Mouse (Mus musculus) T-helper 1 cell (primary cell): Measurements from ENCODE around the gene Ndrg3.
"Not testable (repeated sequence)": the region's sequence is repeated elsewhere in the genome, so short reads cannot be mapped to it uniquely, and the experiment has no call there.

Source experiments
- in situ Hi-C: fragments of 300-600 bp; cut with MboI, MseI; formaldehyde crosslinking; loops from one replicate; pipeline ENCODE4 v1.15.1; 2025; ENCODE audit warnings: high pct_unique_total_duplicates

The Ndrg3 gene

DNA sequence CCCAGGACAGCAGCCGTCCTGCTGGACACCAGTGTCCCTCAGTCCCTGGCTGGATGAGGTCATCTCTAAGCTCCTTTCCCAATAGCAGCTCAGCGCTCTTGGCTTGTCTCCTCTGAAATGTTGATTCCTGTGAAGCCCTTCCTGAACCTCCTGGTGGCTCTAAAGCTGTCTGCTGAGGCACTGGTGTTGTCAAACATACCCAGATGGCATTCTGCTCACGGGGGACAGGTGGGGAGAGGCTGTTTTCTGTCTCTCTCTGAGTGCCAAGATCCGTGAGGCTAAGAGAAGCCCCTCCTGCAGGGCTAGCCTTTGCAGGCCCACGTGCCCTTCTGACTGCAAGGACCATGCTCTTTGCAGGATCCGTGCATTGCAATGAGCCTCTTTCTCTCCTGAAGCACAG, 51.9 kb downstream of the Ndrg3 start:
- in situ Hi-C loops = not testable (repeated sequence)

- in situ Hi-C loops = no loop called here
Measured at GRCm38 (mm10) chr2:156937795-156938194, 54.1 kb downstream of the Ndrg3 start.

GRCm38 (mm10) chr2:156935005-156935404, 56.9 kb downstream of the Ndrg3 start:
- in situ Hi-C loops = no loop called here

GRCm38 (mm10) chr2:156933426-156933825, 58.4 kb downstream of the Ndrg3 start:
- in situ Hi-C loops = no loop called here

DNA sequence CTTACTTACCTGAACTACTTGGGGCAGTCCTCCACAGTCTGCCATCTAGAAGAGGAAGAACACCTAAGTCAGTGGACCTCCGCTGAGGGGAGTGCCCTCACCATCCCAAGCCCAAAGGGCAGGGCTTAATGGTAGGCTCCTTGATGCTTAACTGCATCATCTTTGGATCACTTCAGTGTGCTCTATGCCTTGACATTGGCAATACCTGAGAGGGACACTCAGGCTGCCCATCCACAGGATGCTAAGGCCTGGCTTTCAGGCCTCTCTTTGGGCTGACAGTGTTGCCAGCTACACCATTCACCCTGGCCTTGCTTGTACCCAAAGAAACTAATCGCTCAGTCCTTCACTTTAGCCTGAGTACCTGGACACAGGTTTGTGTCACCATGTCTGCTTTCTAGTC, 60.4 kb downstream of the Ndrg3 start:
- in situ Hi-C loops = no loop called here

GRCm38 (mm10) chr2:156930549-156930948, 61.3 kb downstream of the Ndrg3 start:
- in situ Hi-C loops = no loop called here

GRCm38 (mm10) chr2:156929519-156930120, 62.2 kb downstream of the Ndrg3 start:
- in situ Hi-C loops = no loop called here

DNA sequence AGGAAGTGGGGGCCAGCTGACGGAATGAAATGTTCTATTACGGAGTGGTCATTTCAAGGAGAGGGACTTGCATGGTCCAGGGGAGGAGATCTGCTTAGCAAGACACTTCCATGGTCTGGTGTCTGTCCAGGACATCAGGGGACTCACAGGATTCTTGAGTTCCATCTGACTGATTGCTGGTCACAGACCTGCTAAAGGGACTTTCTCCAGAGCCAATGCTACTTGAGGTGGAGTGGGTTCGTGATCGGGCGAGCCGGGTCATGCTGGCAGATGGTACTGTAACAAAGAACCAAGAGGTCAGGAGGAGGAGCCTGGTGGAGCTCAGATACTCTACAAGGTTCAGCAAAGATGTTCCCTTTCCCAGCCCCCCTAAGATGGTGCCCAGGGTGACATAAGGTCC, 63.2 kb downstream of the Ndrg3 start:
- in situ Hi-C loops = no loop called here

- in situ Hi-C loops = no loop called here
Measured at GRCm38 (mm10) chr2:156927663-156928062, 64.2 kb downstream of the Ndrg3 start.

DNA sequence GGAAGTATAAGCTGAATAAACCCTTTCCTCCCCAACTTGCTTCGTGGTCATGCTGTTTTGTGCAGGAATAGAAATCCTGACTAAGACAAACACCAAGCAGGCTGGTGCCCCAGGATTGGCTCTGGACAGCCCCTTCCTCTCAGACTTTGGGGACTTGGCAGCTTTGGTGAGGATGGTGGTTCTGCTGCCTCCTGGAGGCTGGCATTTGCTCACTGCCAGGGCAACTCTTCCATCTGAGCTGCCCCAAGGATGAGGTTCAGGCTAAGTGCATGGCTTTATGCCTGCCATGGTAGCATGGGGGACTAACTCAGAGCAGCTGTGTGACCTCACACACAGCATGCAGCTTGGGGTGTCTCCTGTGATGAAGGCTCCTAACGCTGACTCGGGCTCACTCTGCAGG, 66.2 kb downstream of the Ndrg3 start:
- in situ Hi-C loops = not testable (repeated sequence)

DNA sequence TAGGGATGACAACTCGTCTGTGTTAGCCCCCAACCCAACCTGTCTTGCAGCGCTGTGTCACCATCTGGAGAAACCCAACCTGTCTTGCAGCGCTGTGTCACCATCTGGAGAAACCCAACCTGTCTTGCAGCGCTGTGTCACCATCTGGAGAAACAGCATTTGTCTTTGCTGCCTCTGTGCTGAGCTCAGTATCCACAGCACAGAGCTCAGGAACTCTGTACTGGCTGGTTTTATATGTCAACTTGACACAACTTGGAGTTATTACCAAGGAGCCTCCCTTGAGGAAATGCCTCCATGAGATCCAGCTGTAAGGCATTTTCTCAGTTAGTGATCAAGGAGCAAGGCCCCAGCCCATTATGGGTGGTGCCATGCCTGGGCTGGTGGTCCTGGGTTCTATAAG, 66.8 kb downstream of the Ndrg3 start:
- in situ Hi-C loops = not testable (repeated sequence)

GRCm38 (mm10) chr2:156924210-156924898, 67.5 kb downstream of the Ndrg3 start:
- in situ Hi-C loops = no loop called here

DNA sequence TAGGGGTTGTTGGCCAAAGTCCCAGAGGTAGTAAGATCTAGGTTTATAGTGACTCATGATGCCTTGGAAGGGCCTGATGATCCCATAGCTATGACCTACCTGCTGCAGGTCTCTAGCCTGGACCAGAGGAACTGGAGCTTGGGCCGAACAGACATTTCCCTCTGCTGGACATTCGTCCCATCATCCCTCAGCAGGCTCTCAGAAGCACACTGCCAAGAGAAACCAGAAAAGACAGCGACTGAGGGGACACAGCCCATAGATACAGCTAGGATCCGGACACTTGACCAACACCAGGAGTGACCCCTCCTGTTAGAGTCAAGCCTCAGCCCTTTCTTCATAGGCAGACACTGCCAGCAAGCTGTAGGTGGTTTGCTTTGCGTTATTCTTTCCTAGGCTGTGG, 68.8 kb downstream of the Ndrg3 start:
- in situ Hi-C loops = no loop called here

- in situ Hi-C loops = loop anchor here (10.0 kb wide), 1 partner anchor 1415 kb away; no protein-coding TSS in a partner anchor
Measured at GRCm38 (mm10) chr2:156919796-156920195, 72.1 kb downstream of the Ndrg3 start.

GRCm38 (mm10) chr2:156919191-156919590, 72.7 kb downstream of the Ndrg3 start:
- in situ Hi-C loops = loop anchor here (10.0 kb wide), 1 partner anchor 1416 kb away; no protein-coding TSS in a partner anchor

GRCm38 (mm10) chr2:156918562-156918961, 73.3 kb downstream of the Ndrg3 start:
- in situ Hi-C loops = loop anchor here (10.0 kb wide), 1 partner anchor 1416 kb away; no protein-coding TSS in a partner anchor

DNA sequence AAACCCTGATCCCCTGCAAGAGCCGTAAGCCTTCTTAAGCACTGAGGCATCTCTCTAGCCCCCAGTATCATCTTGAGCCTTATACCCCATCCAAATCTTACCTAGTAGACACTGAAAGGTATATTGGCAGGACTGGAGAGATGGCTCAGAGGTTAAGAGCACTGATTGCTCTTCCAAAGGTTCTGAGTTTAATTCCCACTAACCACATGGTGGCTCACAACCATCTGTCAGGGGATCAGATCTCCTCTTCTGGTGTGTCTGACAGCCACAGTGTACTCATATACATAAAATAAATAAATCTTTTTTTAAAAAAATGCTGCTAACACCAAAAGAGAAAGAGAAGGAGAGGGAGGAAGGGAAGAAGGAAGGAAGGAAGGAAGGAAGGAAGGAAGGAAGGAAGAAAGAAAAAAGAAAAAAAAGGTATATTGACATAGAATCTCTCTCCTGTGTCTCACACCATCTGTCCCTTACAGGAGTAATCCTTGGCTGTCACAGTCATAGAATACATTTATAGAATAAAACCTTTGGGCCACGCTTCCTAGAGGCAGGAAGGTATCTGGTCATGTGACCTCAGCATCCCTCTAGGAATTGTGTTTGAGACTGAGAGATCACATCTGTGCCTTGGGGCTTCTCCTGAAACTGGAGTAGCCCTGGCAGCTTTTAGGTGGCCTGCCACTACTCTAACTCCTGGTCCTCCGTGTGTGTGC, 75.3 kb downstream of the Ndrg3 start:
- in situ Hi-C loops = loop anchor here (10.0 kb wide), 1 partner anchor 1418 kb away; no protein-coding TSS in a partner anchor

- in situ Hi-C loops = loop anchor here (10.0 kb wide), 1 partner anchor 1419 kb away; no protein-coding TSS in a partner anchor
Measured at GRCm38 (mm10) chr2:156915559-156915958, 76.3 kb downstream of the Ndrg3 start.

DNA sequence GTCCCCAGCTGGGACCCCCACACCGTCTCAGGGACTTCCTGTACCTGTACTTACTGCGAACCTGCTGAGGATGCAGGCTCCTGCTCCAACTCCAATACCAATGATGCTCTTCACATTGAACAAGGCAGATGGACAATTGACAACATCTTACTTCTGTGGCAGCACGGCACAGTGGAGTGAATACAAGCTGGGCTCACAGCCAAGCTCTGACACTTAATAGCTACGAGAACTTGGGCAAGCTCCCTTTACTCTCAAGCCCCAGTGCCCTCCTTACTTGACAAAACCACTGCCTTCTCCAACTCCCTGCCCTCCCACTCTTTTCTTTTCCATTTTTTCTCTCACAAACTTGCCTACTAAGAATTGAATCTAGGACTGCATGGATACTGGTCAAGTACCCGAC, 78.7 kb downstream of the Ndrg3 start:
- in situ Hi-C loops = loop anchor here (10.0 kb wide), 1 partner anchor 1422 kb away; no protein-coding TSS in a partner anchor

DNA sequence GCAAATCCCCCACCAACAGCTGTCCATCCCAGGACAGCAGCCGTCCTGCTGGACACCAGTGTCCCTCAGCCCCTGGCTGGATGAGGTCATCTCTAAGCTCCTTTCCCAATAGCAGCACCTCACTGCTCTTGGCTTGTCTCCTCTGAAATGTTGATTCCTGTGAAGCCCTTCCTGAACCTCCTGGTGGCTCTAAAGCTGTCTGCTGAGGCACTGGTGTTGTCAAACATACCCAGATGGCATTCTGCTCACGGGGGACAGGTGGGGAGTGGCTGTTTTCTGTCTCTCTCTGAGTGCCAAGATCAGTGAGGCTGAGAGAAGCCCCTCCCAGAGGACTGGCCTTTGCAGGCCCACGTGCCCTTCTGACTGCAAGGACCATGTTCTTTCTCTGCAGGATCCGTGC, 85.9 kb downstream of the Ndrg3 start:
- in situ Hi-C loops = not testable (repeated sequence)

DNA sequence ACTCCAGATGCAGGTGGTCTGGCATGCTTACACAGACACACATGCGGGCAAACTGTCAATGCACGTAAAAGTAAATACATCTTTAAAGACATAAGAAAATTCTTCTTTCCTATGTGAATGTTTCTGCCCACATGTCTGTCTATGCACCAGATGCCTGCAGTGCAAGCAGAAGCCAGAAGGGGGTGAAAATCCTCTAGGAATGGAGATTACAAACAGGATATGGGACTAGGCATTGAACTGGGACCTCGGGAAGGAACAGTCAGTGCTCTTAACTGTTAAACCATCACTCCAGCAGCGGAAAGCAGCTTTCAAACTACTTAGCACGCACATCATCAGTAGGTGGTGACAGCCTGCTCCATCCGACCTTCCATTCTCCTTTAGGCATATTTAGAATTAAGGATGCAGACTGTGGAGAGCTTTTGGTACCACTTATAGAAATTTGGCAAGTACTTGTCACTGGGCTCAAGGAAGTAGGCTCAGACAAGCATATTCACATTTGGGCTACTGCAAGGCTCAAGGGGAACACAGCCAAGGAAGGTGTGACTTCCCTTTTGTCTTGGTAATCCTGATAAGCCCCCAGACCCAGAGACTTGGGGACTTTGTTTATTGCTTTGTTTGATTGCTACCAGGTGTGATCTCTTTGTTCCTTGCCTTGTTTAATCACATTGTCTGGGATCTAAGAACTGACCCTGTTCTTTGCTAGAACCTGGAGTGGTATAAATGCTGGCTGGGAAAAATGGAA, 86.7 kb downstream of the Ndrg3 start:
- in situ Hi-C loops = no loop called here

DNA sequence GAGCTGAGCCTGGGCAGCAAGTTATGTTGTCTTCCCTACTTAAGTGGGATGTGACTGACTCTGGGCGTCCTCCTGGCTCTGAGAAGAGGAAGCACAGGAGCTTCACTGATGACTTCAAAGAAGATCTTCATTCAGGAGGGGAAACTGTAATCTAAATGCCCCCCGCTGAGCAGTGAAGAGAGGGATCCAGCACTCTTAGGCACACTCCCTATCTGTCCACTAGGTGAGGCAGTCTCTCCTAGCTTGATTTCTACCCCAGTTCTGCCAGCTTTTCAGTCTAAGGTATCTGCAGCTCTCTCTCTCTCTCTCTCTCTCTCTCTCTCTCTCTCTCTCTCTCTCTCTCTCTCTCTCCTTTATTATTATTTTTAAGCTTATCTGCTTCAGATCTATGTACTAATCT, 88.5 kb downstream of the Ndrg3 start:
- in situ Hi-C loops = no loop called here
